ENCODE assay signal across 14 mouse cellular contexts in genomic region chr16:6791218-6791617, GRCm38 (mm10).
DNase-seq lines count a peak whose midpoint lies in the region; ATAC-seq lines count a peak whose summit lies in the region.
"Had no signal": no experiment of that assay in that cellular context is flagged by ENCODE, and none has a peak within 500 bp of the region (broad histone marks: within the 10 kb centered on the region; RNA-seq: fewer than 3 reads in every experiment).

No protein-coding gene starts in this region.

- peak; percentile 79; the same call in 1 of the 2 replicates for ATAC-seq in cerebellum, adult (ENCODE audit: insufficient number of reproducible peaks, low FRiP score, low TSS enrichment)
- ATAC-seq: intestine, postnatal 0 days had no signal

- no peak for DNase-seq in cerebellum, postnatal 4 days (ENCODE audit: low spot score in 2 of 2)
- peak; percentile 66 for DNase-seq in cerebellum, adult 11 months
- DNase-seq in cerebellum, adult 9-10 months, result peak; percentile 87
- DNase-seq in cerebellum, postnatal 36 days, result peak; percentile 64 to 74
- DNase-seq in c-Kit-positive CD71-positive TER-119-positive erythroid progenitor cells, embryonic 14.5 days (ENCODE audit: low spot score), result no peak
- no peak for DNase-seq in urinary bladder, postnatal 4 days (ENCODE audit: low spot score in 2 of 2)
- no peak for DNase-seq in neural tube, embryonic 10.5 days (ENCODE audit: extremely low spot score, low spot score)
- DNase-seq: gastrocnemius, postnatal 25 days; heart, adult 11 months; spleen, adult 18-20 months; thymus, adult 18-20 months; thymus, postnatal 36 days had no signal

Comparison
In these comparisons a context has a peak if more than half of its experiments do, and no peak if none do; other contexts are left out.
1. DNase-seq: peak in cerebellum, adult 11 months (single experiment), cerebellum, adult 9-10 months (single experiment) and cerebellum, postnatal 36 days (2 of 2); none in cerebellum, postnatal 4 days (0 of 2), c-Kit-positive CD71-positive TER-119-positive erythroid progenitor cells, embryonic 14.5 days (single experiment), urinary bladder, postnatal 4 days (0 of 2) and neural tube, embryonic 10.5 days (single experiment).